Mouse (Mus musculus): ENCODE results near the gene Kpna2.
"Not testable (repeated sequence)": the region's sequence is repeated elsewhere in the genome, so short reads cannot be mapped to it uniquely, and the experiment has no call there.

The Kpna2 gene

GRCm38 (mm10) chr11:107017339-107017886 lies 18.1 kb upstream of the Kpna2 start:
- DNase-seq = no peak

GRCm38 (mm10) chr11:107016893-107017292 lies 17.6 kb upstream of the Kpna2 start:
- DNase-seq = no peak

GRCm38 (mm10) chr11:107015535-107016187 lies 16.3 kb upstream of the Kpna2 start:
- DNase-seq = not testable (repeated sequence)

GRCm38 (mm10) chr11:107014597-107015309 lies 15.4 kb upstream of the Kpna2 start:
- DNase-seq = peak; percentile 57 to 77

GRCm38 (mm10) chr11:107014020-107014585 lies 14.8 kb upstream of the Kpna2 start:
- no peak for DNase-seq

GRCm38 (mm10) chr11:107012324-107013017 lies 13.1 kb upstream of the Kpna2 start:
- peak; percentile 98 to 99 for DNase-seq

- peak in 1 of 2 experiments; percentile 40 for DNase-seq
Observed at GRCm38 (mm10) chr11:107011669-107012323, 12.5 kb upstream of the Kpna2 start.

- no peak for DNase-seq
Observed at GRCm38 (mm10) chr11:107011171-107011570, 11.8 kb upstream of the Kpna2 start.

- DNase-seq = no peak
Observed at GRCm38 (mm10) chr11:107010447-107010846, 11.1 kb upstream of the Kpna2 start.

GRCm38 (mm10) chr11:107005538-107005937 lies 6.2 kb upstream of the Kpna2 start:
- DNase-seq = no peak

GRCm38 (mm10) chr11:107001760-107002675 lies 2.7 kb upstream of the Kpna2 start:
- no peak for DNase-seq

- no peak for DNase-seq
Observed at GRCm38 (mm10) chr11:106999949-107000513, 690 bp upstream of the Kpna2 start.

- no peak for DNase-seq
Observed at GRCm38 (mm10) chr11:106998651-106999150, 640 bp downstream of the Kpna2 start.

GRCm38 (mm10) chr11:106997976-106998375 lies 1.4 kb downstream of the Kpna2 start:
- no peak for DNase-seq

GRCm38 (mm10) chr11:106996492-106996891 lies 2.8 kb downstream of the Kpna2 start:
- not testable (repeated sequence) for DNase-seq

GRCm38 (mm10) chr11:106994246-106995085 lies 4.9 kb downstream of the Kpna2 start:
- no peak for DNase-seq

GRCm38 (mm10) chr11:106987384-106987783 lies 12.0 kb downstream of the Kpna2 start:
- no peak for DNase-seq

GRCm38 (mm10) chr11:106985979-106986604 lies 13.2 kb downstream of the Kpna2 start:
- peak in 1 of 2 experiments; percentile 78 for DNase-seq

- no peak for DNase-seq
Observed at GRCm38 (mm10) chr11:106982351-106982750, 17.0 kb downstream of the Kpna2 start.
